Mouse (Mus musculus) midbrain, embryonic 14.5 days (tissue): Measurements from ENCODE around the gene Gm20388. TPM values are rescaled to one million over a fixed set of nuclear protein-coding genes. Genes with fewer than 3 reads are reported as not detected.

Source experiments
- ATAC-seq: fragments of 200-750 bp; cut with Nextera tagmentation; 2 replicates; pipeline ENCODE4 v1.8.0; 2017; ENCODE audit warnings: moderate number of reproducible peaks, moderate library complexity; ENCODE audit not compliant: low FRiP score, low TSS enrichment
- DNase-seq: peaks from one replicate; pipeline ENCODE4 v3.0.0-alpha.2; 2015
- H3K27ac ChIP-seq: fragments of 300-500 bp; sonication (generic); replicated peaks from 2 replicates; pipeline ENCODE4 v1.5.1; 2014; ENCODE audit warnings: mild to moderate bottlenecking, low read depth, low read length, moderate library complexity
- H3K27me3 ChIP-seq: fragments of 300-500 bp; sonication (generic); 2 replicates; pipeline ENCODE4 v1.6.1; 2014; ENCODE audit warnings: low read length, control low read depth, mixed read lengths; ENCODE audit not compliant: control insufficient read depth, insufficient read depth
- H3K36me3 ChIP-seq: fragments of 300-500 bp; sonication (generic); 2 replicates; pipeline ENCODE4 v1.6.1; 2014; ENCODE audit warnings: low read length, control low read depth; ENCODE audit not compliant: control insufficient read depth, insufficient read depth
- H3K4me1 ChIP-seq: fragments of 300-500 bp; sonication (generic); 2 replicates; pipeline ENCODE4 v1.6.1; 2014; ENCODE audit warnings: mild to moderate bottlenecking, antibody characterized with exemption, low read length, control low read depth; ENCODE audit not compliant: control insufficient read depth, insufficient read depth
- H3K4me2 ChIP-seq: fragments of 300-500 bp; sonication (generic); 2 replicates; pipeline ENCODE4 v1.6.1; 2014; ENCODE audit warnings: mild to moderate bottlenecking, low read length, moderate library complexity
- H3K4me3 ChIP-seq: fragments of 300-500 bp; sonication (generic); replicated peaks from 2 replicates; pipeline ENCODE4 v1.5.1; 2014; ENCODE audit warnings: low read depth, low read length
- H3K9ac ChIP-seq: fragments of 300-500 bp; sonication (generic); replicated peaks from 2 replicates; pipeline ENCODE4 v1.6.1; 2014; ENCODE audit warnings: mild to moderate bottlenecking, low read length, moderate library complexity
- H3K9me3 ChIP-seq: fragments of 300-500 bp; sonication (generic); 2 replicates; pipeline ENCODE4 v1.6.1; 2016; ENCODE audit warnings: low read length, control low read depth, mixed read lengths; ENCODE audit not compliant: control insufficient read depth
- WGBS: fragments of 180-500 bp; shearing (Covaris S2); extraction: QIAGEN DNeasy Blood & Tissue Kit; methylation state at CpG from one replicate; pipeline ENCODE4 v1.1.7; 2014; 5-methylcytosine and 5-hydroxymethylcytosine counted together
- polyA plus RNA-seq: library from polyadenylated mRNA; unstranded; fragments of >200 nt; fragmentation: Nextera tagmentation; extraction: Ambion mirVana; gene quantifications from 2 replicates; pipeline ENCODE4 v1.2.1, GENCODE M21; 2014

Gene Gm20388
- polyA plus RNA-seq, 1 experiment from 2014 or later, result 4.1 TPM

- Histone ChIP-seq H3K9me3 (no peaks in the 10 kb centered on the region), H3K27ac (no peak overlapping the region), H3K36me3 (no peaks in the 10 kb centered on the region), H3K4me3 (no peak overlapping the region), H3K4me1 (0 out of 2 replicates have a peak, but pooled peaks cover 4% of the 10 kb centered on the region), H3K4me2 (no peak overlapping the region), H3K9ac (no peak overlapping the region), H3K27me3 (no peaks in the 10 kb centered on the region)
- ATAC-seq (no peak), DNase-seq (no peak)
- 62% methylated on average over 19 of the region's 19 CpGs for WGBS
These were observed 157.5 kb downstream of the Gm20388 start for GRCm38 (mm10) chr8:120067936-120068668.

- H3K27me3 ChIP-seq, result no peaks in the 10 kb centered on the region
- 0 out of 2 replicates have a peak, but pooled peaks have one; percentile 60 for ATAC-seq
- no peaks in the 10 kb centered on the region for H3K36me3 ChIP-seq
- H3K4me3 ChIP-seq, result no peak overlapping the region
- H3K27ac ChIP-seq, result no peak overlapping the region
- H3K4me1 ChIP-seq, result 0 out of 2 replicates have a peak, but pooled peaks cover 4% of the 10 kb centered on the region
- H3K9me3 ChIP-seq, result no peaks in the 10 kb centered on the region
- no peak overlapping the region for H3K9ac ChIP-seq
- 28% methylated on average over 4 of the region's 4 CpGs for WGBS
- DNase-seq, result peak; percentile 90
- H3K4me2 ChIP-seq, result no peak overlapping the region
These were observed 161.0 kb downstream of the Gm20388 start for GRCm38 (mm10) chr8:120071684-120072083.

- no peak for DNase-seq
- H3K4me3 ChIP-seq, result no peak overlapping the region
- WGBS, result 47% methylated on average over 9 of the region's 9 CpGs
- no peak for ATAC-seq
- H3K9ac ChIP-seq, result no peak overlapping the region
- H3K27me3 ChIP-seq, result no peaks in the 10 kb centered on the region
- H3K9me3 ChIP-seq, result no peaks in the 10 kb centered on the region
- H3K4me2 ChIP-seq, result no peak overlapping the region
- H3K4me1 ChIP-seq, result 0 out of 2 replicates have a peak, but pooled peaks cover 4% of the 10 kb centered on the region
- no peak overlapping the region for H3K27ac ChIP-seq
- H3K36me3 ChIP-seq, result no peaks in the 10 kb centered on the region
These were observed 161.6 kb downstream of the Gm20388 start for GRCm38 (mm10) chr8:120072259-120072658.

- Histone ChIP-seq H3K4me2 (no peak overlapping the region), H3K4me3 (no peak overlapping the region), H3K9me3 (no peaks in the 10 kb centered on the region), H3K36me3 (no peaks in the 10 kb centered on the region), H3K27ac (no peak overlapping the region), H3K9ac (no peak overlapping the region), H3K27me3 (no peaks in the 10 kb centered on the region), H3K4me1 (0 out of 2 replicates have a peak, but pooled peaks cover 4% of the 10 kb centered on the region)
- no peak for ATAC-seq
- WGBS, result 86% methylated on average over 8 of the region's 8 CpGs
- DNase-seq, result no peak
These were observed 162.2 kb downstream of the Gm20388 start for GRCm38 (mm10) chr8:120072827-120073226.

GRCm38 (mm10) chr8:120074516-120074915 is 163.9 kb downstream of the Gm20388 start:
- ATAC-seq, result no peak
- Histone ChIP-seq H3K4me3 (no peak overlapping the region), H3K27ac (no peak overlapping the region), H3K4me1 (0 out of 2 replicates have a peak, but pooled peaks cover 4% of the 10 kb centered on the region), H3K9me3 (no peaks in the 10 kb centered on the region), H3K4me2 (no peak overlapping the region), H3K36me3 (no peaks in the 10 kb centered on the region), H3K9ac (no peak overlapping the region), H3K27me3 (no peaks in the 10 kb centered on the region)
- DNase-seq, result no peak
- WGBS, result 75% methylated on average over 6 of the region's 6 CpGs

GRCm38 (mm10) chr8:120075347-120075746 is 164.7 kb downstream of the Gm20388 start:
- no peak overlapping the region for H3K4me3 ChIP-seq
- no peaks in the 10 kb centered on the region for H3K27me3 ChIP-seq
- ATAC-seq (no peak), DNase-seq (no peak)
- H3K4me1 ChIP-seq, result 0 out of 2 replicates have a peak, but pooled peaks cover 4% of the 10 kb centered on the region
- 44% methylated on average over 6 of the region's 6 CpGs for WGBS
- H3K9me3 ChIP-seq, result no peaks in the 10 kb centered on the region
- no peak overlapping the region for H3K27ac ChIP-seq
- H3K36me3 ChIP-seq, result peaks cover 2% of the 10 kb centered on the region
- H3K4me2 ChIP-seq, result no peak overlapping the region
- no peak overlapping the region for H3K9ac ChIP-seq

GRCm38 (mm10) chr8:120078080-120078479 is 167.4 kb downstream of the Gm20388 start:
- peak; percentile 91 for DNase-seq
- Histone ChIP-seq H3K36me3 (peaks cover 29% of the 10 kb centered on the region), H3K4me2 (no peak overlapping the region), H3K27ac (no peak overlapping the region), H3K9me3 (no peaks in the 10 kb centered on the region), H3K4me1 (no peaks in the 10 kb centered on the region), H3K9ac (no peak overlapping the region), H3K4me3 (no peak overlapping the region), H3K27me3 (no peaks in the 10 kb centered on the region)
- ATAC-seq, result peak; percentile 27; the same call in 1 of the 2 replicates
- 14% methylated on average over 10 of the region's 10 CpGs for WGBS

- Histone ChIP-seq H3K4me1 (no peaks in the 10 kb centered on the region), H3K27ac (no peak overlapping the region), H3K27me3 (no peaks in the 10 kb centered on the region), H3K4me2 (no peak overlapping the region), H3K36me3 (peaks cover 37% of the 10 kb centered on the region), H3K9ac (no peak overlapping the region), H3K9me3 (no peaks in the 10 kb centered on the region), H3K4me3 (no peak overlapping the region)
- DNase-seq (no peak), ATAC-seq (no peak)
- 58% methylated on average over 5 of the region's 5 CpGs for WGBS
These were observed 168.7 kb downstream of the Gm20388 start for GRCm38 (mm10) chr8:120079361-120079760.

- Histone ChIP-seq H3K9ac (no peak overlapping the region), H3K4me3 (no peak overlapping the region), H3K4me2 (no peak overlapping the region), H3K36me3 (peaks cover 74% of the 10 kb centered on the region), H3K4me1 (no peaks in the 10 kb centered on the region), H3K9me3 (no peaks in the 10 kb centered on the region), H3K27ac (no peak overlapping the region), H3K27me3 (no peaks in the 10 kb centered on the region)
- 94% methylated on average over 8 of the region's 8 CpGs for WGBS
- DNase-seq, result no peak
- ATAC-seq, result no peak
These were observed 172.6 kb downstream of the Gm20388 start for GRCm38 (mm10) chr8:120083261-120083660.
